Mouse (Mus musculus) brown adipose tissue, adult 24 weeks (tissue): ENCODE measurements around the gene Fbxo47. TPM values are rescaled to one million over a fixed set of nuclear protein-coding genes. Genes with fewer than 3 reads are reported as not detected.
A peak's percentile ranks its signal among the peaks of the same experiment; 100 is the strongest.

ENCODE experiments used
- H3K27ac ChIP-seq: fragments of 200-500 bp; replicated peaks from 2 replicates; pipeline ENCODE4 v1.5.1; 2012; ENCODE audit warnings: low read depth, mild to moderate bottlenecking, low read length
- H3K4me1 ChIP-seq: fragments of 200-500 bp; 2 replicates; pipeline ENCODE4 v1.6.1; 2012; ENCODE audit warnings: low read length, mixed read lengths; ENCODE audit not compliant: control insufficient read depth, insufficient read depth, insufficient read length
- H3K4me3 ChIP-seq: fragments of 200-500 bp; 2 replicates; pipeline ENCODE4 v1.5.1; 2012; ENCODE audit warnings: low read depth, mild to moderate bottlenecking, low read length, moderate library complexity; ENCODE audit not compliant: insufficient read depth
- polyA plus RNA-seq: library from polyadenylated mRNA; stranded (reverse); fragments of >200 nt; gene quantifications from 2 replicates; pipeline ENCODE4 v1.2.4, GENCODE M21; 2012; ENCODE audit not compliant: missing spikeins, insufficient read depth, insufficient read length

The Fbxo47 gene
- polyA plus RNA-seq, 1 experiment, result 1.3 TPM

DNA sequence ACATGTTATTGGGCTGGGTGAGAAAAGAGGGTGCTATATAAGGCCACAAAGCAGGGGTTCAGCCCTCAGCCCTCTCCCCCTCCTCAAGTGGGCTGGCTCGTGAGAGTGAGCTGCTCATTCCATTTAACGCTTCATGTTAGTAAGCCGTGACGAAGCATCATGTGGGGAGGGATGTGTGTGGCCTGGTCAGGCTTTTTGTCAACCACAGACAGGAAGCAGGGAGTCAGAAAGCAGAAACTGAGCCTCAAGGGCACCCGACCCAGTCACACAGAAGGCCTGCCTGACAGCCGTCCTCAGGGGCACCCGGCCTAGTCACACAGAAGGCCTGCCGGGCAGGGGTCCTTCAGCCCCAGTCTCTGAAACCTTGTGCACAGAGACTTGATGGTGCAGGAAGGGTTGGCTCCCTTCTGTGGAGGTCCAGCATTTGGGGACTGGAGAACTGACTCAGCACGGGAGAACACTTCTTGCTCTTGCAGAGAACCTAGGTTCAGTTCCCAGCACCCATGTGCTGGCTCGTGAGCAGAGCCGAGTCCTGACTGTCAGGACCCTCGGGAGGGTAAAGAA lies 54.0 kb downstream of the Fbxo47 start:
- peak overlapping the region; percentile 18 for H3K27ac ChIP-seq
- H3K4me1 ChIP-seq, result peaks cover 49% of the 10 kb centered on the region
- no peak overlapping the region for H3K4me3 ChIP-seq

DNA sequence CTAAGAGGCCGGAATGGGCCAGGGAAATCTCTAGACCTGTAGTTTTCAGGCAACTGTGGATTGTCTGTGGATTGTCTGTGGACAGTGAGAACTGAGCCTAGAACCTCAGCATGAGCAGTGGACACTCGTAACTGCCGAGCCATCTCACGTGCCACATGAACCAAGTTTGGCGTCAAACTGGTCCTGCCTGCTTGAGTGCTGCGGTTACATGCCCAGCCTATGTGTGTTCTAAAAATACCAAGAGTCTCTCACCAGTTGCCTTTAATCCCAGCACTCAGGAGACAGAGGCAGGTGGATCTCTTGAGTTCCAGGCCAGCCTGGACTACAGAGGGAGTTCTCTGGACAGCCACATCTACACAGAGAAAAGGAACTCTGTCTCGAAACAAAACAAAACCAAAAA lies 54.6 kb downstream of the Fbxo47 start:
- Histone ChIP-seq H3K27ac (peak overlapping the region; percentile 18; the same call in 1 of the 2 replicates), H3K4me1 (peaks cover 54% of the 10 kb centered on the region), H3K4me3 (no peak overlapping the region)

DNA sequence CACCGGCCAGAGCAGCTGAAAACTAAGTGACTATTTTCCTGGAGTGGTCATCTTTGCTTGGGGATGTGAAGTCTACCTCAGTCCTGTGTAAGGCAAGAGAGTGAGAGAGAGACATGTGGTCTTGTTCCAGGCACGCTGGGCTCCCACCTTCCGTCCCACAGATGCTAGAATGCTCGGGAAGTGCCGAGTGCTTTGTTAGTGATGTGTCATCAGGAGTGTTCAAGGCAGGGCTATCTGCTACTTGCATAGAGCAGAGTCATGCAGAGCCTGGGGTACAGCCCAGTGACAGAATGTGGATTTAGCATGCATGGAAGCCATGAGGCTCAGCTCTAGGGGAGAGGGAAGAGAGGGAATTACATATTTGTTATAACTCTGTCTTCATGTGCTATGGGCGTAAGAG lies 56.3 kb downstream of the Fbxo47 start:
- Histone ChIP-seq H3K4me1 (peaks cover 60% of the 10 kb centered on the region), H3K4me3 (no peak overlapping the region), H3K27ac (peak overlapping the region; percentile 33)

DNA sequence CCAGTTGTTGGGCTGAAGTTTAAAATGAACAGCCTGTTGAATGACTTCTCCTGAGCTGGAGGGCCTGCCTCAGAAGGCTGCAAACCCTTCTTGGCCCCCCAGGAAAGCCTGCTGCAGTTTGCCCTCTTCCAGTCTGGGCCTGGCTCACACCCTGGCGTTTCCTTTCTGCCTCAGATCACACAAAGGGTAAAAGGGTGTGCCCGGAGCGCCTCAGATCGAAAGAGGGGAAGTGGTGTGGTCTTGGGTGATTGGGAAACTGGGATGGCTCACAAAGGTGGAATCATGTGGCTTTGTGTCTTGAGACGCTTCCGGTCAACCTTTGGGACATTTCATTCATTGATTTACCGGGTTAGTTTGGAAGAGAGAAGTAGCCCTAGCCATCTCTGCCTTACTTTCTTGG lies 57.5 kb downstream of the Fbxo47 start:
- Histone ChIP-seq H3K27ac (peak overlapping the region; percentile 17), H3K4me1 (peaks cover 56% of the 10 kb centered on the region), H3K4me3 (no peak overlapping the region)

DNA sequence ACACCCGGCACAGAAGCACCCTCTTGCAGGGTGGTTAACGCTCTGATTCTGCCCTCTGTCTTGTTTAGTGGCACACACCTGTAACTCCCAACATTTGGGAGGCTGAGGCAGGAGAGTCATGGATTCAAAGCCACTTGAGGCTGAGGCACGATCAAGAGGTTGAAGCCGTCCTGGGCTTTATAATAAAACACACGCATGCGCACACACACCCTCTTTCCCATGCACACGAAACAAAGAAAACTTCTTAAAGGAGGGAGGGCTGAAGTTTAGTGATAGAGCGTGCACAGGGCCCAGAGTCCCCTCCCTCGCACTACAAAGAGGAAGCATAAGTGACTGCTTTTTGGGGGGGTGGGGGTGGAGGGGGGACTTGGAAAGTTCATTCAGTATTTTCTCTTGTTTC lies 58.0 kb downstream of the Fbxo47 start:
- Histone ChIP-seq H3K27ac (peak overlapping the region; percentile 17; the same call in 1 of the 2 replicates), H3K4me1 (peaks cover 58% of the 10 kb centered on the region), H3K4me3 (no peak overlapping the region)

DNA sequence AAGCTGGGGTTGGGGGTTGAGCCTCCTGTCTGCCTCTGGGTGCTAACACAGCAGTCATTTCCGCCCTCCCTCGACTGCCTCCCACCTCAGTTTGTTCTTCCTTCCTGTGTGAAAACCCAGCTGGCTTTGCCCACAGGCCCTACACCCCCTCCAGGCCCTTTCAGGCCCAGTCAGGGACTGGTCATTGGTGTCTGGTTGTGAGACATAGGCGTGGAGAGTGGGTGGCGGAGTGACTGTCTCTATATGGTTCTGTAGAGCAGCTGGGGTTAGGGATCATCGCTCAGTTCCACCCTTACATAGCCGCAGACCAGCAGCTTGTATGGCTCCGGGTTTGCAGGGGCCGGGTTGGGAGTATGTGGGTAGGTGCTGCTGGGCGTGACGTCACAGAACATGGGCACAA lies 58.7 kb downstream of the Fbxo47 start:
- peaks cover 52% of the 10 kb centered on the region for H3K4me1 ChIP-seq
- peak overlapping the region; percentile 65 for H3K27ac ChIP-seq
- no peak overlapping the region for H3K4me3 ChIP-seq

DNA sequence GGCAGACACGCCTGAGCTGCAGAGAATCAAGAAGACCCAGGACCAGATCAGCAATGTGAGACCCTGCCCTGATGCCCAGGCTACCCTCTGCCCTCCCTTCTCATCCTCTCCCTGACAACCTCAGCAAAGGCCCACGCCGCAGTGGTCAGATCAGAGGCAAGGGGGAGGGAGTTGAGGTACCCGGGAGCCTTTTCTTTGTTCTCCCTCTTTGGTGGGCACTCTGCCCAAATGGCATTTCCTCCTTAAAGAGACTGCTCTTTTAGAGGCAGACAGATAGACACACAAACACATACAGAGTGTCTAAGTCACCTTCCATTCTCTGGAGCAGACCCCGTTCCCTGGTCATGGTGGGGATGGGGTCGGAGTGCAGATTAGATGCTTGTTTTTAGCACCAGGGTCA lies 59.1 kb downstream of the Fbxo47 start:
- H3K4me3 ChIP-seq, result no peak overlapping the region
- H3K27ac ChIP-seq, result peak overlapping the region; percentile 65
- H3K4me1 ChIP-seq, result peaks cover 49% of the 10 kb centered on the region

DNA sequence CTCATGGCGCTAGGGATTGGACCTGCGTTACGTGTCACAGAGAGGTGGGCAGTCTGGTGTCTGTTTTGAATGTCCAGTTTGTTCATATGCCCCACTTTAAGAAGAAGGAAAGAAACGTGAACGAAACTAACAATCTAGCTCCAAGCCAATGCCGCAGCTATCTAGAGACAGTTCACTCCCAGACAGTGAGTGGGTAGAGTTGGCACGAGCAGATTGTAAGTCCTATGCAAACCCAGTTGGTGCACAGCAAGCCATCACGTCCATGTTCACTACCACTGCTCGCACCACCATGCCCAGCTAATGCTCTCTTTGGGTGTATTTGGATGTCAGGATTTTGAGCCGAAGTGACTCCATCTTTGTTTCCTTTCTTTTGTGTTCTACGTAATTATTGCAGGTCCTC lies 59.8 kb downstream of the Fbxo47 start:
- H3K4me1 ChIP-seq, result peaks cover 50% of the 10 kb centered on the region
- H3K4me3 ChIP-seq, result no peak overlapping the region
- H3K27ac ChIP-seq, result peak overlapping the region; percentile 33; the same call in 1 of the 2 replicates

DNA sequence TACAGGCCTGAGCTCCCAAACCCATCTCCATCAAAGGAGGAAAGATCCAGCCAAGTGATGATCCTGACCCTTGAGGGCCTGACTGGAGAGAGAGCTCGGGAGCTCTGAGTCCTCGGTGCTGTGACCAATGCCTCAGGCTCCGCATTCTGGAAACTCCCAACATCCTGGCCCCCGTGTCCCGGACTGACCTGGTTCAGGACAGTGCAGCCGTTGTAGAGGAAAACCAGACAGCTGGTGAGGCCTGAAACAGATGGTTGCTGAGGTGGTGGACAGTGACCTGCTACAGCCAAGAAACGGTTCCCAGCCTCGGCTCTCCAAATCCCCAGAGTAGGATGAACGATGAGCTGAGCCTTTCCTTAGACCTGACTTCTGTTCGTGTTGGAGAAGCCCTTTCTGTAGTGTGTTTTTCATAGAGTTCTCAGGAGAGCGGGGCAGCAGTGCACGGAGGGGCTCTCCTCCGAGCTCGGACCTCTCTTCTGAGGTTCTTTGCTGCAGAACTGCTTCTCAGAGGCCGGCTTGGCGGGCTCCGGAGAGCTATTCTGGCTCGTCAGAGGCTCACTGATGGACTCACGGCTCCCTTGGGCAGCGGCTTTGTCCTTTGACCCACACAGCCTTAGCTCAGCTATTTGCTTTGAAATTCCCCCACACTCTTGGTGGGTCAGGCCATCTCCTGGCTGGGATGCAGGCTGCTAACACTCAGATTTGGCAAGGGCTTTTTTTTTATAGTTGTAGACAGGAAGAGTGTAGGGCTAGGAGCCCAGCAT lies 60.9 kb downstream of the Fbxo47 start:
- H3K4me3 ChIP-seq, result peak overlapping the region; percentile 27
- H3K4me1 ChIP-seq, result peaks cover 60% of the 10 kb centered on the region
- peak overlapping the region; percentile 63 for H3K27ac ChIP-seq

DNA sequence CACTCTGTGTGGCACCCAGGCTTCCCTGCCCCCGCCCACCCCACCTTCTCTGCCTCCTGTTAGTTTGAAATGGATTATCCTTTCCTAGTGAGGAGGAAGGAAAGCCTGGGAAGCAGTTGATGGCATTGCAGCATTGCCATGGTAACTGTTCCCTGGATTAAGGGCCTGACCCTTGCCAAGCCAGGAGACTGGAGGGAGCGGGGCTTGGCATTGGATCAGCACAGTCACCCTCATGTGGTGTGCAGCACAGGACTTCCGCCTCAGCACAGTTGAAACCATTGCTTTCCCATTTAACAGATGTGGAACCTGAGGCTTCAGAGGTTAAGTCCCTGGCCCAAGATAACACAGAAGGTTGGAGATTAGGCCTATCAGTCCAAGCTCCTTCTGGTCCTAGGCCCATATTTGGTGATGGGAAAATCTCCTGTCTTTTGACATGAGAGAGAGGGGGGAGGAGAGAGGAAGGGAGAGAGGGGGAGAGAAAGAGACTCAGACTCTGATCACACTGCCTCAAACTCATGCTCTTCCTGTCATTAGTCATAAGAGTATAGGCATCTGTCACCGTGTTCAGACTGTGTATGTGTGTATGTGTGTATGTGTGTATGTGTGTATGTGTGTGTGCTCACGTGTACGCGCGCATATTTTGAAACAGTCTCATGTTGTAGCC lies 62.4 kb downstream of the Fbxo47 start:
- Histone ChIP-seq H3K4me1 (peaks cover 69% of the 10 kb centered on the region), H3K4me3 (no peak overlapping the region), H3K27ac (peak overlapping the region; percentile 63)

DNA sequence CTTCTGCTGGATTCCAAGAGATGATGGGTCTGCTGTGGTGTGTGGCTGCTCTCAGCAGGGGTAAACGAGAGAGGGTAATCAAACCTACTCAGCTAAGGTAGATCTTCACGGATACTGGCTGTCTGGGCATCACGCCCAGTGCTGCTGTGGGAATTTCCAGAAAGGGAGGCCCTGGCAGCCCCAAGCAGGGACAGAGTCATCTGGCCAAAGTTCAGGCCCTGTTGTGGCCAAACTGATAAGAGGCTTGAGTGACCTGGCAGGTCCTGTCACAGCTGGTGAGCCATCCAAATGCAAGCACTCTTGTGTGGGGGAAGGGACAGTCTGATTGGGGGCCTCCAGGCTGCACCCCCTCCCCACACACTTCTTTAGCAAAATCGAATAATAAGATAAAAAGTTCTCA lies 63.1 kb downstream of the Fbxo47 start:
- peaks cover 69% of the 10 kb centered on the region for H3K4me1 ChIP-seq
- H3K27ac ChIP-seq, result peak overlapping the region; percentile 89
- H3K4me3 ChIP-seq, result no peak overlapping the region

DNA sequence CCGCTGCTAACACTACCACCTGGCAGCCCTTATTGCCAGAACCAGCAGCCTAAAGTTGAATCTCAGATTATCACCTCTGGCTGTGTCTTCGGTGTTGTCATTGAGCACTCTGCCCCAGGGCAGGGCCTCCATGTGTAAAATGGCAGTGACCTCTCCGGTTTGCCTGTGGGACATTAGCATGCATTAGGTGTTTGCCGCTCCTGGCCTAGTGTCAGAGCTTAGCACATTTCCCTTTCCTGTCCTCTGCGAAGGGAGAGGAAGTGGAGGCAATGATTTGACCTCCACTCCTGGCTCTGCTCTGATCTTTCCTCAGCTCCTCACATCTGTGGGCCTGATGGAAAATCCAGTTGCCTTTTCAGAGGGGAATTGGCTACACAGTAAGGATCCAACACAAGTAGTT lies 64.0 kb downstream of the Fbxo47 start:
- H3K27ac ChIP-seq, result peak overlapping the region; percentile 89
- H3K4me3 ChIP-seq, result no peak overlapping the region
- peaks cover 69% of the 10 kb centered on the region for H3K4me1 ChIP-seq

DNA sequence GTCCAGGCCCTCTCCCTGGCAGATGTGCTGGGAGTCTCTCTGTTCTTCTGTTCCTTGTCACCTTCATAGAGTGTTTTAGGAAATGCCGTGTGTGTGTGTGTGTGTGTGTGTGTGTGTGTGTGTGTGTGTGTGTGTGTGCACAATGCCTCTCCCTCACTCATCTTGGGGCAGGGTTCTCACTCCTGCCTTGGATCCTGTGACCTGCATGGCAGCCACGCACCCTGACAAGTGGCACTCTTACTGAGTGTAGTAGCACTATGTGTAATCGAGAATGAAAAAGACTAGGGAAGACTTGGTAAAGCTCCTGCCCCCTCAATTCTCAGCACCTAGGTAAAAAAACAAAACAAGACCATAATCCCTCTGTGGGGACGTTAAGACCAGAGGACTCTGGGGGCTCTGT lies 64.9 kb downstream of the Fbxo47 start:
- Histone ChIP-seq H3K4me1 (peaks cover 69% of the 10 kb centered on the region), H3K4me3 (no peak overlapping the region)

DNA sequence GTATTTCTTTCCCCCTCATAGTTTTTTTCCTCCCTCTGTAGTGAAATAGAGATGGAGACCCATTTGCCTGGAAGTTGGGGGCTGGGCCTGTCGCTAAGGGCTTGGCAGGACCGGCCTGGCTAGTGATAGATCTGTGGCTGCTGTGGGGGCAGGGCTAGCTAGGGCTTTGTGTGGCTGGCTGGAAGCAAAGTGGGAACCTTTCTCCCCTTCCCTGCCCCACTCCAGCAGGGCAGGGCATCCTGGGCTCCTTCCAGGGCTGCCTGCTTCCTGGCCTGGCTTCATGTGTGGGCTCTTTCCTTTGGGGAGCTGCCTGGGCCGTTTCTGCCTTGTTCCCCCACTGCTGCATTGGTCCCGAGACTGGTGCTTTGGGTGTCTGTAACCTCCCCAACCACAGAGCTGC lies 65.4 kb downstream of the Fbxo47 start:
- Histone ChIP-seq H3K4me3 (no peak overlapping the region), H3K27ac (peak overlapping the region; percentile 83), H3K4me1 (peaks cover 71% of the 10 kb centered on the region)

More for the DNA sequence above, 64.9 kb downstream of the Fbxo47 start:
- H3K27ac ChIP-seq, result peak overlapping the region; percentile 83

DNA sequence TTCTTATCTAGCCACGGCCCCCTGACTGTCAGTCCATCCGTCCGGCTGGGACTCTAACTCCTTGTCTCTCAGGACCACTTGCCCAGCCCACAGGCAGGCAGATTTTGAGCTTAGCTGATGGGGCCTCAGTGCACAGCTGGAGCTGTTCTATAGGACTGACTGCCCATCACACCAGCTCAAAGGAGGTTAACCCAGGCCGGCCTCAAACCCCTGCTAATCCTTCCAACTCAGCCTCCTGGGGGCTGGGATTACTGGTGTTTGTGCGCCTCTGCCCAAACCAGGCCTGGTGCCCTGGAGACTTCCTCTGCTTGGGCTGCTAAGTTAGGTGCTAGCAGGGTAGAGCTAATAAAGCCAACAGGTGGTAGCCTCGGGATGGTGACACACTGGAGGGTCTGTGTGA lies 66.0 kb downstream of the Fbxo47 start:
- Histone ChIP-seq H3K27ac (peak overlapping the region; percentile 83), H3K4me1 (peaks cover 77% of the 10 kb centered on the region), H3K4me3 (no peak overlapping the region)
